Mouse (Mus musculus): ENCODE results near the gene Rhoa. TPM values are rescaled to one million over a fixed set of nuclear protein-coding genes. Genes with fewer than 3 reads are reported as not detected.
"Not testable (repeated sequence)": the region's sequence is repeated elsewhere in the genome, so short reads cannot be mapped to it uniquely, and the experiment has no call there.

Rhoa gene
- polyA plus RNA-seq, 1 experiment from 2014 or later = 468 TPM

GRCm38 (mm10) chr9:108318462-108318861, 12.5 kb downstream of the Rhoa start:
- Histone ChIP-seq H3K27ac (replicated peaks) (no peak overlapping the region), H3K27me3 (no peaks in the 10 kb centered on the region), H3K4me2 (replicated peaks) (no peak overlapping the region), H3K36me3 (peaks cover 15% of the 10 kb centered on the region), H3K4me3 (replicated peaks) (no peak overlapping the region), H3K4me1 (no peaks in the 10 kb centered on the region), H3K9ac (no peak overlapping the region), H3K9me3 (replicated peaks) (no peaks in the 10 kb centered on the region)
- WGBS = 68% methylated on average over 2 of the region's 2 CpGs
- ATAC-seq (ENCODE audit: insufficient number of reproducible peaks, low FRiP score, low TSS enrichment, low read depth) = no peak

- not testable (repeated sequence) for H3K4me1 ChIP-seq; H3K27me3 ChIP-seq; H3K9me3 ChIP-seq (replicated peaks); H3K36me3 ChIP-seq; H3K4me2 ChIP-seq (replicated peaks); H3K4me3 ChIP-seq (replicated peaks); H3K9ac ChIP-seq; ATAC-seq (ENCODE audit: insufficient number of reproducible peaks, low FRiP score, low TSS enrichment, low read depth); H3K27ac ChIP-seq (replicated peaks)
- WGBS = 81% methylated on average over 7 of the region's 7 CpGs
Measured at GRCm38 (mm10) chr9:108322054-108322453, 16.1 kb downstream of the Rhoa start.

- Histone ChIP-seq H3K4me3 (replicated peaks) (no peak overlapping the region), H3K4me1 (no peaks in the 10 kb centered on the region), H3K4me2 (replicated peaks) (no peak overlapping the region), H3K27ac (replicated peaks) (no peak overlapping the region), H3K9me3 (replicated peaks) (no peaks in the 10 kb centered on the region), H3K9ac (no peak overlapping the region), H3K36me3 (peaks cover 29% of the 10 kb centered on the region), H3K27me3 (no peaks in the 10 kb centered on the region)
- ATAC-seq (ENCODE audit: insufficient number of reproducible peaks, low FRiP score, low TSS enrichment, low read depth) = no peak
- 92% methylated on average over 1 of the region's 1 CpGs for WGBS
Measured at GRCm38 (mm10) chr9:108324784-108325183, 18.9 kb downstream of the Rhoa start.

GRCm38 (mm10) chr9:108325811-108326210, 19.9 kb downstream of the Rhoa start:
- Histone ChIP-seq H3K36me3 (peaks cover 34% of the 10 kb centered on the region), H3K9ac (no peak overlapping the region), H3K4me3 (replicated peaks) (no peak overlapping the region), H3K4me2 (replicated peaks) (no peak overlapping the region), H3K4me1 (no peaks in the 10 kb centered on the region), H3K9me3 (replicated peaks) (no peaks in the 10 kb centered on the region), H3K27ac (replicated peaks) (no peak overlapping the region), H3K27me3 (no peaks in the 10 kb centered on the region)
- ATAC-seq (ENCODE audit: insufficient number of reproducible peaks, low FRiP score, low TSS enrichment, low read depth) = no peak
- WGBS = 93% methylated on average over 2 of the region's 2 CpGs

GRCm38 (mm10) chr9:108337848-108338550, 32.1 kb downstream of the Rhoa start:
- ATAC-seq (ENCODE audit: insufficient number of reproducible peaks, low FRiP score, low TSS enrichment, low read depth) = no peak
- Histone ChIP-seq H3K4me2 (replicated peaks) (peak overlapping the region; percentile 77), H3K4me1 (peaks cover 36% of the 10 kb centered on the region), H3K4me3 (replicated peaks) (peak overlapping the region; percentile 71; the same call in 1 of the 2 replicates), H3K36me3 (peaks cover 36% of the 10 kb centered on the region), H3K9ac (no peak overlapping the region), H3K9me3 (replicated peaks) (no peaks in the 10 kb centered on the region), H3K27me3 (no peaks in the 10 kb centered on the region), H3K27ac (replicated peaks) (peak overlapping the region; percentile 98)
- 61% methylated on average over 10 of the region's 10 CpGs for WGBS

- peaks cover 36% of the 10 kb centered on the region for H3K4me1 ChIP-seq
- H3K36me3 ChIP-seq = peaks cover 31% of the 10 kb centered on the region
- WGBS = 17% methylated on average over 6 of the region's 6 CpGs
- H3K9ac ChIP-seq = 0 out of 2 replicates have a peak overlapping the region, but pooled peaks have one; percentile 80
- peak overlapping the region; percentile 98 for H3K27ac ChIP-seq (replicated peaks)
- H3K27me3 ChIP-seq = no peaks in the 10 kb centered on the region
- peak overlapping the region; percentile 77 for H3K4me2 ChIP-seq (replicated peaks)
- peak overlapping the region; percentile 71 for H3K4me3 ChIP-seq (replicated peaks)
- ATAC-seq (ENCODE audit: insufficient number of reproducible peaks, low FRiP score, low TSS enrichment, low read depth) = no peak
- no peaks in the 10 kb centered on the region for H3K9me3 ChIP-seq (replicated peaks)
Measured at GRCm38 (mm10) chr9:108338551-108338885, 32.6 kb downstream of the Rhoa start.

GRCm38 (mm10) chr9:108338886-108339781, 33.2 kb downstream of the Rhoa start, which contains the start of gene Gpx1:
TSS of gene Gpx1 (plus strand) at chr9:108338903.
- H3K27me3 ChIP-seq = no peaks in the 10 kb centered on the region
- peaks cover 36% of the 10 kb centered on the region for H3K4me1 ChIP-seq
- peak within 1 kb of the TSS; percentile 80 for H3K9ac ChIP-seq
- peak; percentile 94 for ATAC-seq (ENCODE audit: insufficient number of reproducible peaks, low FRiP score, low TSS enrichment, low read depth)
- no peaks in the 10 kb centered on the region for H3K9me3 ChIP-seq (replicated peaks)
- H3K27ac ChIP-seq (replicated peaks) = peak within 1 kb of the TSS; percentile 98
- WGBS = under 1% methylated on average over 49 of the region's 49 CpGs
- H3K4me3 ChIP-seq (replicated peaks) = peak within 1 kb of the TSS; percentile 71
- H3K36me3 ChIP-seq = peaks cover 25% of the 10 kb centered on the region
- peak within 1 kb of the TSS; percentile 77 for H3K4me2 ChIP-seq (replicated peaks)

- ATAC-seq (ENCODE audit: insufficient number of reproducible peaks, low FRiP score, low TSS enrichment, low read depth) = no peak
- Histone ChIP-seq H3K36me3 (peaks cover 17% of the 10 kb centered on the region), H3K9ac (peak overlapping the region; percentile 80), H3K4me2 (replicated peaks) (peak overlapping the region; percentile 77), H3K4me3 (replicated peaks) (peak overlapping the region; percentile 71), H3K27ac (replicated peaks) (peak overlapping the region; percentile 98), H3K4me1 (peaks cover 36% of the 10 kb centered on the region), H3K27me3 (no peaks in the 10 kb centered on the region), H3K9me3 (replicated peaks) (no peaks in the 10 kb centered on the region)
- 9% methylated on average over 20 of the region's 20 CpGs for WGBS
Measured at GRCm38 (mm10) chr9:108339886-108340257, 33.9 kb downstream of the Rhoa start.

GRCm38 (mm10) chr9:108340258-108341138, 34.6 kb downstream of the Rhoa start:
- Histone ChIP-seq H3K27ac (replicated peaks) (peak overlapping the region; percentile 98), H3K27me3 (no peaks in the 10 kb centered on the region), H3K4me2 (replicated peaks) (peak overlapping the region; percentile 77), H3K4me1 (peaks cover 36% of the 10 kb centered on the region), H3K4me3 (replicated peaks) (peak overlapping the region; percentile 71), H3K9me3 (replicated peaks) (no peaks in the 10 kb centered on the region), H3K9ac (peak overlapping the region; percentile 80), H3K36me3 (peaks cover 11% of the 10 kb centered on the region)
- WGBS = 53% methylated on average over 10 of the region's 10 CpGs
- no peak for ATAC-seq (ENCODE audit: insufficient number of reproducible peaks, low FRiP score, low TSS enrichment, low read depth)

- Histone ChIP-seq H3K4me3 (replicated peaks) (0 out of 2 replicates have a peak overlapping the region, but pooled peaks have one; percentile 1), H3K4me1 (peaks cover 40% of the 10 kb centered on the region), H3K27me3 (no peaks in the 10 kb centered on the region), H3K4me2 (replicated peaks) (peak overlapping the region; percentile 77; the same call in 1 of the 2 replicates), H3K36me3 (peaks cover 7% of the 10 kb centered on the region; the same call in 1 of the 2 replicates), H3K27ac (replicated peaks) (peak overlapping the region; percentile 98; the same call in 1 of the 2 replicates), H3K9ac (no peak overlapping the region), H3K9me3 (replicated peaks) (no peaks in the 10 kb centered on the region)
- no peak for ATAC-seq (ENCODE audit: insufficient number of reproducible peaks, low FRiP score, low TSS enrichment, low read depth)
- 81% methylated on average over 5 of the region's 5 CpGs for WGBS
Measured at GRCm38 (mm10) chr9:108341139-108341475, 35.2 kb downstream of the Rhoa start.

Measured in embryonic facial prominence, embryonic 15.5 days (tissue).